Mouse (Mus musculus): Measurements from ENCODE around the gene Mast4. TPM values are rescaled to one million over a fixed set of nuclear protein-coding genes. Genes with fewer than 3 reads are reported as not detected.

Gene Mast4
- polyA plus RNA-seq, 1 experiment from 2014 or later, result 34.9 TPM

- WGBS, result 97% methylated on average over 2 of the region's 2 CpGs
- no peak for ATAC-seq (ENCODE audit: low FRiP score, low read depth)
- Histone ChIP-seq H3K36me3 (no peaks in the 10 kb centered on the region), H3K27me3 (no peaks in the 10 kb centered on the region), H3K9ac (replicated peaks) (no peak overlapping the region), H3K4me3 (no peak overlapping the region), H3K4me2 (replicated peaks) (no peak overlapping the region), H3K9me3 (no peaks in the 10 kb centered on the region), H3K4me1 (peaks cover 16% of the 10 kb centered on the region; the same call in 1 of the 2 replicates), H3K27ac (replicated peaks) (no peak overlapping the region)
Observed at GRCm38 (mm10) chr13:102947546-102947945, 386.8 kb downstream of the Mast4 start.

GRCm38 (mm10) chr13:102946024-102946821 is 388.1 kb downstream of the Mast4 start:
- Histone ChIP-seq H3K9ac (replicated peaks) (no peak overlapping the region), H3K4me1 (peaks cover 16% of the 10 kb centered on the region; the same call in 1 of the 2 replicates), H3K4me3 (no peak overlapping the region), H3K27ac (replicated peaks) (no peak overlapping the region), H3K9me3 (no peaks in the 10 kb centered on the region), H3K27me3 (no peaks in the 10 kb centered on the region; the same call in 1 of the 2 replicates), H3K4me2 (replicated peaks) (no peak overlapping the region), H3K36me3 (no peaks in the 10 kb centered on the region)
- peak; percentile 39; the same call in 1 of the 2 replicates for ATAC-seq (ENCODE audit: low FRiP score, low read depth)
- WGBS, result 55% methylated on average over 13 of the region's 13 CpGs

- Histone ChIP-seq H3K4me2 (replicated peaks) (no peak overlapping the region), H3K9ac (replicated peaks) (no peak overlapping the region)
- 95% methylated on average over 7 of the region's 7 CpGs for WGBS
Observed at GRCm38 (mm10) chr13:102945450-102945849, 388.8 kb downstream of the Mast4 start.

GRCm38 (mm10) chr13:102944516-102944915 is 389.8 kb downstream of the Mast4 start:
- H3K9ac ChIP-seq (replicated peaks), result no peak overlapping the region
- H3K4me3 ChIP-seq, result no peak overlapping the region
- no peak for ATAC-seq (ENCODE audit: low FRiP score, low read depth)
- 86% methylated on average over 4 of the region's 4 CpGs for WGBS
- no peak overlapping the region for H3K27ac ChIP-seq (replicated peaks)
- no peaks in the 10 kb centered on the region for H3K36me3 ChIP-seq
- H3K4me1 ChIP-seq, result peaks cover 9% of the 10 kb centered on the region; the same call in 1 of the 2 replicates
- H3K27me3 ChIP-seq, result no peaks in the 10 kb centered on the region; the same call in 1 of the 2 replicates
- H3K9me3 ChIP-seq, result no peaks in the 10 kb centered on the region
- no peak overlapping the region for H3K4me2 ChIP-seq (replicated peaks)

More at GRCm38 (mm10) chr13:102945450-102945849, 388.8 kb downstream of the Mast4 start:
- Histone ChIP-seq H3K27ac (replicated peaks) (no peak overlapping the region), H3K4me1 (peaks cover 16% of the 10 kb centered on the region; the same call in 1 of the 2 replicates), H3K4me3 (no peak overlapping the region), H3K27me3 (no peaks in the 10 kb centered on the region; the same call in 1 of the 2 replicates), H3K36me3 (no peaks in the 10 kb centered on the region), H3K9me3 (no peaks in the 10 kb centered on the region)
- ATAC-seq (ENCODE audit: low FRiP score, low read depth), result no peak

GRCm38 (mm10) chr13:102942557-102942956 is 391.7 kb downstream of the Mast4 start:
- 92% methylated on average over 2 of the region's 2 CpGs for WGBS
- no peak overlapping the region for H3K27ac ChIP-seq (replicated peaks)
- H3K4me2 ChIP-seq (replicated peaks), result no peak overlapping the region
- H3K36me3 ChIP-seq, result no peaks in the 10 kb centered on the region
- no peaks in the 10 kb centered on the region for H3K9me3 ChIP-seq
- ATAC-seq (ENCODE audit: low FRiP score, low read depth), result no peak
- H3K4me3 ChIP-seq, result no peak overlapping the region
- no peaks in the 10 kb centered on the region; the same call in 1 of the 2 replicates for H3K27me3 ChIP-seq
- H3K4me1 ChIP-seq, result 0 out of 2 replicates have a peak, but pooled peaks cover 8% of the 10 kb centered on the region
- no peak overlapping the region for H3K9ac ChIP-seq (replicated peaks)

GRCm38 (mm10) chr13:102940476-102940875 is 393.8 kb downstream of the Mast4 start:
- no peaks in the 10 kb centered on the region for H3K4me1 ChIP-seq
- no peak overlapping the region for H3K9ac ChIP-seq (replicated peaks)
- H3K9me3 ChIP-seq, result no peaks in the 10 kb centered on the region
- no peak overlapping the region for H3K4me3 ChIP-seq
- H3K4me2 ChIP-seq (replicated peaks), result no peak overlapping the region
- no peak overlapping the region for H3K27ac ChIP-seq (replicated peaks)
- no peak for ATAC-seq (ENCODE audit: low FRiP score, low read depth)
- no peaks in the 10 kb centered on the region; the same call in 1 of the 2 replicates for H3K27me3 ChIP-seq
- 85% methylated on average over 6 of the region's 6 CpGs for WGBS
- no peaks in the 10 kb centered on the region for H3K36me3 ChIP-seq

- Histone ChIP-seq H3K4me3 (no peak overlapping the region), H3K27ac (replicated peaks) (no peak overlapping the region), H3K27me3 (no peaks in the 10 kb centered on the region; the same call in 1 of the 2 replicates), H3K4me1 (no peaks in the 10 kb centered on the region), H3K36me3 (no peaks in the 10 kb centered on the region), H3K9me3 (no peaks in the 10 kb centered on the region), H3K4me2 (replicated peaks) (no peak overlapping the region), H3K9ac (replicated peaks) (no peak overlapping the region)
- ATAC-seq (ENCODE audit: low FRiP score, low read depth), result no peak
- 94% methylated on average over 2 of the region's 2 CpGs for WGBS
Observed at GRCm38 (mm10) chr13:102936233-102936632, 398.1 kb downstream of the Mast4 start.

- no peak for ATAC-seq (ENCODE audit: low FRiP score, low read depth)
- no peak overlapping the region for H3K27ac ChIP-seq (replicated peaks)
- 92% methylated on average over 3 of the region's 3 CpGs for WGBS
- no peaks in the 10 kb centered on the region for H3K36me3 ChIP-seq
- no peaks in the 10 kb centered on the region for H3K27me3 ChIP-seq
- no peak overlapping the region for H3K9ac ChIP-seq (replicated peaks)
- no peaks in the 10 kb centered on the region for H3K9me3 ChIP-seq
- no peak overlapping the region for H3K4me2 ChIP-seq (replicated peaks)
- no peaks in the 10 kb centered on the region for H3K4me1 ChIP-seq
- no peak overlapping the region for H3K4me3 ChIP-seq
Observed at GRCm38 (mm10) chr13:102935788-102936187, 398.5 kb downstream of the Mast4 start.

- Histone ChIP-seq H3K9ac (replicated peaks) (no peak overlapping the region), H3K4me1 (no peaks in the 10 kb centered on the region), H3K27ac (replicated peaks) (no peak overlapping the region), H3K27me3 (no peaks in the 10 kb centered on the region), H3K4me2 (replicated peaks) (no peak overlapping the region), H3K36me3 (no peaks in the 10 kb centered on the region), H3K4me3 (no peak overlapping the region), H3K9me3 (no peaks in the 10 kb centered on the region)
- WGBS, result 90% methylated on average over 5 of the region's 5 CpGs
- no peak for ATAC-seq (ENCODE audit: low FRiP score, low read depth)
Observed at GRCm38 (mm10) chr13:102933702-102934101, 400.6 kb downstream of the Mast4 start.

GRCm38 (mm10) chr13:102932434-102932833 is 401.9 kb downstream of the Mast4 start:
- 88% methylated on average over 9 of the region's 9 CpGs for WGBS
- Histone ChIP-seq H3K27me3 (no peaks in the 10 kb centered on the region), H3K4me3 (no peak overlapping the region), H3K4me1 (no peaks in the 10 kb centered on the region), H3K9me3 (no peaks in the 10 kb centered on the region), H3K4me2 (replicated peaks) (no peak overlapping the region), H3K36me3 (no peaks in the 10 kb centered on the region), H3K27ac (replicated peaks) (no peak overlapping the region), H3K9ac (replicated peaks) (no peak overlapping the region)
- no peak for ATAC-seq (ENCODE audit: low FRiP score, low read depth)

GRCm38 (mm10) chr13:102931951-102932350 is 402.3 kb downstream of the Mast4 start:
- H3K27ac ChIP-seq (replicated peaks), result no peak overlapping the region
- WGBS, result 94% methylated on average over 1 of the region's 1 CpGs
- H3K4me2 ChIP-seq (replicated peaks), result no peak overlapping the region
- H3K9ac ChIP-seq (replicated peaks), result no peak overlapping the region
- no peaks in the 10 kb centered on the region for H3K27me3 ChIP-seq
- no peak for ATAC-seq (ENCODE audit: low FRiP score, low read depth)
- no peaks in the 10 kb centered on the region for H3K9me3 ChIP-seq
- H3K4me1 ChIP-seq, result no peaks in the 10 kb centered on the region
- H3K4me3 ChIP-seq, result no peak overlapping the region
- H3K36me3 ChIP-seq, result no peaks in the 10 kb centered on the region

GRCm38 (mm10) chr13:102925844-102926598 is 408.3 kb downstream of the Mast4 start:
- H3K4me2 ChIP-seq (replicated peaks), result no peak overlapping the region
- no peaks in the 10 kb centered on the region for H3K27me3 ChIP-seq
- ATAC-seq (ENCODE audit: low FRiP score, low read depth), result no peak
- no peaks in the 10 kb centered on the region for H3K9me3 ChIP-seq
- H3K9ac ChIP-seq (replicated peaks), result no peak overlapping the region
- no peaks in the 10 kb centered on the region for H3K4me1 ChIP-seq
- H3K4me3 ChIP-seq, result no peak overlapping the region
- WGBS, result 78% methylated on average over 7 of the region's 7 CpGs
- H3K27ac ChIP-seq (replicated peaks), result no peak overlapping the region
- H3K36me3 ChIP-seq, result no peaks in the 10 kb centered on the region

Measured in midbrain, embryonic 12.5 days (tissue).